Mouse (Mus musculus): ENCODE measurements around the gene Atp5c1.

DNA sequence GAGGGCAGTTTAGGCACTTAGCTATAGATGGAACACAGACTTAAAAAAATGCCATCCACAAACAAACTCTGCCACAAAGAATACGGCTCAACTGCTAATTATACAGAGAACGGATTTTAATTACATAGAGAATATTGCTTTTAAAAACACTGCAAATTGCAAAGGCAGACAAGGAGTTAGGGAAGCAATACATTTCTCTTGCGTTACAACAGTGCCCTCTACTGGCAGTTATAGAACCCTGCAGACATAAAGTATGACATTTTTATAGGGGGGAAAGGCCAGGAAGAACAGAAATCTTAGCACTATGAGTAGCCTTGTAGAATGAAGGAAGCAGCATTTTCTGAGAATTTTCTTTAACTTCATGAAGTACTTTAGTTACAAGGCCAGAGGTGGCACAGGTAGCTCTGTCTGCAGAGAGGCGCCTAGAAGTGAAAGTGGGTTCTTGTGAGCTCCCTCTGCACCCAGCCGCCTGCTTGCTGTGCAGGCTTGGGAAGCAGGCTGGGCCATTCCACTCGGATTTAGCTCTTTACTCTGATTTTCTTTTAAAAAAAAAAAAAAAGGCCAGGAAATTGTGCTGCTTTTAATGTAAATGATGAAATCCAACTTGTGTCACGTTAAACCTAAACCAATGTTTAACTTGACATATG lies 69.9 kb downstream of the Atp5c1 start:
- TF ChIP-seq KAT2A (conservative IDR thresholded peaks at IDR 0.05; ENCODE audit: low read depth, low read length) = no peak
- TF ChIP-seq EP300 (IDR thresholded peaks at IDR 0.05; ENCODE audit: low read depth in 1 of 2, low read length in 2 of 2) = no peak
- TF ChIP-seq E2F4 (IDR thresholded peaks at IDR 0.05; ENCODE audit: borderline replicate concordance, low read depth, low read length) = no peak
- TF ChIP-seq POLR2A (IDR thresholded peaks at IDR 0.05; ENCODE audit: control insufficient read depth in 1 of 2, insufficient read depth in 1 of 2, low read depth in 1 of 2, low read length in 2 of 2, poor library complexity in 1 of 2) = no peak
- no peak for TF ChIP-seq NELFE (IDR thresholded peaks at IDR 0.05; ENCODE audit: low read depth, low read length)
- TF ChIP-seq GATA1 (IDR thresholded peaks at IDR 0.05; ENCODE audit: low read depth, low read length) = no peak
- no peak for TF ChIP-seq BHLHE40 (IDR thresholded peaks at IDR 0.05; ENCODE audit: borderline replicate concordance, low read depth, low read length)
- TF ChIP-seq CHD2 (IDR thresholded peaks at IDR 0.05; ENCODE audit: low read length) = no peak
- peak; percentile 60; the same call in 1 of the 2 replicates for TF ChIP-seq SIN3A (IDR thresholded peaks at IDR 0.05; ENCODE audit: low read length)
